Mouse (Mus musculus): ENCODE data around the gene Cadps2.

Cadps2 gene

DNA sequence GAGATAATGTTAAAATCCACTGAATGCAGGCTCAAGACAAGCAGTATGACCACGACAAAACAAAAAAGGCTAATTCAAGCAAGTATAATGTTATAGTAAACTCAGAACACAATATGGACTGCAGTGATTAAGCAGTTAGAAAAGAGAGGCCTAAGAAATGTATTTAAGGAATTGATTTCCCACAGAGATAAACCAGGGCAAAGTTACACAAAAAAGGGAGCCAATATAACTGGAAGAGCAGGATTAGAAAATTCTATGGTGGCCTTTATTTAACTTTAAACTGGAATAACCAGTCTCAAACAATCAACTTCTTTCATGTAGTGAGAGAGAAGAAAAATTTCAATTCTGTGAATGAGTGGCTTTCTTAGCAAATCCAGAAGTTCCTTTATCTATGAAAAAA is 289.3 kb downstream of the Cadps2 start:
- no peak for DNase-seq (ENCODE audit: low spot score)

GRCm38 (mm10) chr6:23523710-23524109 is 315.5 kb downstream of the Cadps2 start:
- DNase-seq (ENCODE audit: low spot score): no peak

DNA sequence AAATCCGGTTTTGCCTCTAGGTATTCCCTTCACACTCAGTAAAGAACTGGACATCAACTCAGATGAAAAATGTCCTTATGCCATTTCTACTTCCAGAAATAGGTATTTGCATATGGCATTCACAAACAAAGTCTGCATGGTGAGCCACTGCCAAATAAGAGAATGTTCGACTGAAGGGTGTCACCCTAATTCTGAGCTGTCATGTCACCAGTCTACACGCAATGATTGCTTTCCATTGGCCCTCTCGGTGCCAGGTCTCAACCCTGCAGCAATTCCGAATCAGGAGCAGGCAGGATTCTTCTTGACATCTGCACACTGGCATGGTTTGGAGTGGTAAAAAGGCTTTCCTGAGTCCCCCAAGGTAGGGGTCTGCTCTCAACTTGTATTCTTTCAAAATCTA is 316.7 kb downstream of the Cadps2 start:
- DNase-seq (ENCODE audit: low spot score): no peak

DNA sequence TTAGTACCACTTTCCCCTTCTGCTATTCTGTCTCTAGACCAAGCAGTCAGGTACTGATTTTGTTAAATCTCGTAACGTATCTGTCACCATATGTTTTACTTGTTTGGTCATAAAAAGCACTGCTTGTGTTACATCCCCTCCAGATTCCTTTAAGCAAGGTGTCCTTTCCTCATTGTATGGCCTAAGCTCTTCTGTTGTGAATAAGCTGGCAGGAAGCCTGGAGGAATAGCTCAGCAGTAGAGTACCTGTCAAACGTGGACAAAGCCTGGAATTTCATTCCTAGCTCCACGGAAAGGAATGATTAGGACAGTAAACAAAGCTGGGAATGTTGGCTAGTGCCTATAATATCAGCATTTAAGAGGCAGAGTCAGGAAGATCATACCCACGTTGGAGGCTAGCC is 340.6 kb downstream of the Cadps2 start:
- DNase-seq (ENCODE audit: low spot score): no peak

GRCm38 (mm10) chr6:23491804-23492203 is 347.4 kb downstream of the Cadps2 start:
- DNase-seq (ENCODE audit: low spot score): peak; percentile 30

DNA sequence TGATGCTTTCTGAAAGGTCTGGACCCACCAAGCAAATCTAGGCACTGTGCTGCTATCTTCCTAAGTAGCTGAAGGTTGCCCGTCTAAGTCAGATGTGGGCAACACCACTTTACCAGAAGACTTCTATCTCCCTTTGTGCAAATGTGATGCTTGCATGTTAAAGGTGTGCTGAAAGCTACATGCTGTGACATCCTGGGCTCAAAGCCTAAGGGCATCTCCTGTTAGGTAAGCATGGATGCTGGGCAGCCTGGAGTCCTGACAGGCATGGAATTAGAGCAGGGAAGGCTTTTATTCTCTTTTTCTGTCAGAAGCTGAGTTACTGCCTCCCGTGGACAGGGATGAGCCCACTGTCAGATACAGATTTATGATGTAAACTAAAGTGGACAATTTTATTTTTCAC is 348.8 kb downstream of the Cadps2 start:
- DNase-seq (ENCODE audit: low spot score): no peak

DNA sequence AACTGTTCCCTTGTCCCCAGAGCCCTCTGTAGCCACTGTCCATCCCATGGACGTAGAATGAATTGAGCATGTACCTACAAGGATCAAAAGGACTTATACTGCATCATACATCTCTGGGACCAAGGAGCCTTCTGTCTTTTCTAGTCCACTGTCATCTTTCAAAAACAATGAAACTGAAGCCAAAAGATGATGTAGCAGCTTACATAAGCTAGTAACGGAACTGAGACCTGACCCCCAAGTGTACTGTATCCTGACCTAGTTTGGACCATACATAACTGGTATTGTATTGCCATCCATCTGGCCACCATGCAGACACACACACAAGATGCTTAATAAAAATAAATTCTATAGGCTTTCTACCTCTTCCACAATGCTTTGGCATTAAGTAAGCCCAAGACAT is 350.2 kb downstream of the Cadps2 start:
- no peak for DNase-seq (ENCODE audit: low spot score)

DNA sequence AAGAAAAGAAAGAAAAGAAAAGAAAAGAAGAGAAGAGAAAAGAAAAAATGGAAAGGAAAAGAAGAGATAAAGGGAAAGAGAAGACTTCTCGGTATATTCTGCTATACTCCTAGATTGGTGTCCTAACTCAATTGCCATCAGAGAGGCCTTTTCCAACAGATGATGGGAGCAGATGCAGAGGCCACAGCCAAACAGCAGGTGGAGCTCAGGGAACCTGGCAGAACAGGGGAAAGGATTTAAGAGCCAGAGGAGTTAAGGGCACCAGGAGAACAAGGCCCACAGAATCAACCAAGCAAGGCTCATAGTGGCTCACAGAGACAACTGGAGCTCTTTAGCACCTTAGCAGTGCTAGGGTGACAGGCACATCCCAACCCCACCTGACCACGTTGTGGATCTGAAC is 366.5 kb downstream of the Cadps2 start:
- no peak for DNase-seq (ENCODE audit: low spot score)

DNA sequence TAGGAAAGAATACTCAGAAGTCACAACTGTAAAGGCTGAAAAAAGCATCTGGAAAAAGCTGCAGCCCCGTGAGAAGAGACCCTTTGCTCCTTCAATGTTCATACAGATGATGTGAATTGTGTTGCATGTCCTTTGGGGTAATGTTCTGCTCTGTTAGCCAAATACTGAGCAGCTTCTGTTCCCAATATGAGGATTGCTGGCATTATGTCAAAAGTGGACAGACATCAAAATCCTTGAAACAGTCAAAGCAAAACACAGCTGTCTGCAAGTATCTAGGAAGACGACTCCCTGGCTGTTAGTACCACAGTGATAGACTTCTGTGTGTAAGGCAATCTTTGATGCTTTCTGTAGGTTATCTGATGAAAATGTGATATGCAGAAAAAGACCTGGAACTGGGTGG is 367.4 kb downstream of the Cadps2 start:
- no peak for DNase-seq (ENCODE audit: low spot score)

DNA sequence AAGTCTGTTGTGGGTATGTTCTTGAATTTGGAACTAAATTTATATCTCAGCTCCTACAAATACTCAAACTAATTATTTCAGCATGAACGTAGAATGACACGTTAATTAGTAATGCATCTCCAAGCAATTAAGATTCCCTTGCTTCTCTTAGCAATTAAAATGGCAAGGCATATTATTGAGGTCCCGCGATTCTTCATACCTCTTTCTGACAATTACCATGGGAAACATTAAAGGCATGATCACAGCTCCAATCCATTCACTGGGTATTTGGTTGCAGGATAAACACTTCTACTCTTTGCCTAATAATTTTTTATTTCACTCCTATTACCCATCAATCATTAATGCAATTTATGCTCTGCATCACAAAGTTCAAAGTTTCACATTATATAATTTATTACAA is 371.3 kb downstream of the Cadps2 start:
- DNase-seq (ENCODE audit: low spot score): no peak

GRCm38 (mm10) chr6:23462600-23463280 is 376.5 kb downstream of the Cadps2 start:
- no peak for DNase-seq (ENCODE audit: low spot score)

GRCm38 (mm10) chr6:23457748-23458147 is 381.5 kb downstream of the Cadps2 start:
- DNase-seq (ENCODE audit: low spot score): peak; percentile 29

DNA sequence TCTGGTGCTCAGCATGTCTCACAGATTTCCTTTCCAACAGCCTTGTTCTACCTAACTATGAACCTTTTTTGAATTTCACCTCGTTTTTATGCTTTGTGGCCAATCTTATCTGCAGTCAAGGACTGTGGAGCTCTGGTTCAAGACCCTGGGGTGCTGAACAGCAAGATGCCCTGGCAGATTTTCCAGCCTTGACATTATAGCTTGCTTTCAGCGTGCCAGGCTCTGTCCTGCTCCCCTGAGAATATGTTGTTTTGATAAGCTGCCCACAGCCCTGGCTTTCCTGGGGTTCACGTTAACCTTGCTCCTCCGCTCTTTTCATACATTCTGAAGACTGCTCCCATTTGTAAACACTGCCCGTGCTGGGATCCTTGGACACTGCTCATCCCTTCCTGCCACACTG is 385.3 kb downstream of the Cadps2 start:
- DNase-seq (ENCODE audit: low spot score): no peak

DNA sequence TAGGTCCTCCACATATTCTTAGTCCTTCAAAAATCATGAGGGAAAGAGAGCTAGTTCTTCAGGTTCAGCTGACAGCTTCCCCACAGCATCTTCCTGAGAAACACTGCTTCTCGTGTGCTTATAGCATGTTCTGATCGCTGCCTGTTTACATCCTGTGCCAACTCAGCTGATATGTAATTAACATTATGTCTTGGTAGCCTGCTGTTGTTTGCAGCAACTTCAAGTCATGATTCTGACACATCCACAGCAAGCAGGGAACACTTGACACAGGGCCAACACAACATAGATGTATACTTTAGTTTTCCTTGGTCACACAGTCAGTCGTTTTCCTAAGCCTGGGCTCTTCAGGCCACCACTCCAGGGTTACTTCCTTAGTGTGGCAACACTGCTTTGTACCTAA is 399.3 kb downstream of the Cadps2 start:
- DNase-seq (ENCODE audit: low spot score): no peak

GRCm38 (mm10) chr6:23410256-23411049 is 428.8 kb downstream of the Cadps2 start:
- DNase-seq (ENCODE audit: low spot score): no peak

- peak; percentile 11 for DNase-seq (ENCODE audit: low spot score)
Measured at GRCm38 (mm10) chr6:23394131-23394530, 445.1 kb downstream of the Cadps2 start.

GRCm38 (mm10) chr6:23392711-23393110 is 446.5 kb downstream of the Cadps2 start:
- DNase-seq (ENCODE audit: low spot score): no peak

GRCm38 (mm10) chr6:23386711-23387110 is 452.5 kb downstream of the Cadps2 start:
- no peak for DNase-seq (ENCODE audit: low spot score)

- no peak for DNase-seq (ENCODE audit: low spot score)
Measured at GRCm38 (mm10) chr6:23383004-23383347, 456.2 kb downstream of the Cadps2 start.

GRCm38 (mm10) chr6:23382283-23383003 is 456.8 kb downstream of the Cadps2 start:
- DNase-seq (ENCODE audit: low spot score): no peak

GRCm38 (mm10) chr6:23376327-23376726 is 462.9 kb downstream of the Cadps2 start:
- no peak for DNase-seq (ENCODE audit: low spot score)

DNA sequence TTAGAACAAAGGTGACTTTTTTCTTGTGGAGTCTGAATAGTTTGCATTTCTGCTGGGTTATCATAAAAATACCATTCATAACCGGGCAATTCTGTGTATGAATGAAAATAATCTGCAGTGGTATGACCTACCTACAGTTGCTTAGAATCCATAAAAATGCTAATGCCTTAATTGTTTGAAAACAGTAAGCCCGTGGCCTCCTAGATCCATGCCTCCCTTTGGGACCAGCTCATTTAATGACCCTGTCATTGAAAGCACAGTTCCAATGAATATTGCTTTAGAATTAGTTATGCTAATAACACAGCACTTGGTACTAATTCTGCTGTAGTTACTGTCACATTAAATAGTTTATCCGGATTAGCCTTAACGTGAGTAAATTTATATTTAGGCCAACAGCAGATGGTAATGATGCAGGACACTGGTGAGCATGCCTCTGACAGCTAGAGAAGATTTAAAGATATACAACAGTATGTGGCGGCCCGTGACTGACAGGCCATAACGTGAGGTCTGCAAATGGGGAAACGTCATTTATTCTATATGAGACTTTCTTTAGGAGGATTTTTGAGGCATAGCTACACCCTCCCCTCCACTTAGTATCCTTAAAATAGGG is 477.3 kb downstream of the Cadps2 start:
- no peak for DNase-seq (ENCODE audit: low spot score)

DNA sequence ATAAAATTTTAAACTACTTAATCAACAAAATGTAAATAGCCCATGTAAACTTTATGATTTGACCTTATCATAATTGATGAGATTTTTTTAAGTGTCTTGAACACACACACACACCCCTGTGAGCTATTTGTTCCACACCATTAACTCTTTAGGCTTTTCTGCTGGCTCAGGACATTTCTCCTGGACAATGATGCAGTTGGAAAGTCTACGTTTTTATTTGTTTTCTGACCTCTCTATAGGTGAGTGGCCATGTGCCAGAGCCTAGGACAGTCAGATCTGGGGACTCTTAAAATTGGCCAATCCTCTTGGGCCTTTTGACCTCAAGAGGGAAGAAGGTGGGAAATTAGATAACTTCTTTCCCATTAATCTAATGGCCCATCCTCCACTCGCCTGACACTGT is 478.6 kb downstream of the Cadps2 start:
- no peak for DNase-seq (ENCODE audit: low spot score)

Measured in lung, postnatal 25 days (tissue).